Mouse (Mus musculus): ENCODE results near the gene Gpc5.

GRCm38 (mm10) chr14:115760241-115760640, 668.2 kb downstream of the Gpc5 start:
- TF ChIP-seq CTCF (IDR thresholded peaks at IDR 0.05; ENCODE audit: borderline replicate concordance, extremely low read depth, insufficient read depth, insufficient read length) (no peak), POLR2A (IDR thresholded peaks at IDR 0.05; ENCODE audit: borderline replicate concordance, extremely low read depth, insufficient read depth, insufficient read length, poor library complexity, severe bottlenecking) (no peak)

Data from brain, embryonic 14.5 days (tissue).